Mouse (Mus musculus) gastrocnemius, adult 18-20 months (tissue): Measurements from ENCODE around the gene Stk38. TPM values are rescaled to one million over a fixed set of nuclear protein-coding genes. Genes with fewer than 3 reads are reported as not detected.
A peak's percentile ranks its signal among the peaks of the same experiment; 100 is the strongest.

Source experiments
- DNase-seq: peaks from one replicate; pipeline ENCODE4 v3.0.0; 2021; ENCODE audit warnings: low spot score
- long read RNA-seq, 2 experiments: library from polyadenylated mRNA; stranded (forward); transcript quantifications; one replicate each; pipeline ENCODE4 v2.0.0; 2021
- total RNA-seq, 2 experiments: library from RNA; stranded (reverse); gene quantifications; 2 replicates each; pipeline ENCODE4 v1.2.3; 2021

Gene Stk38
- total RNA-seq = 10 to 100 TPM; 20.2 to 22.4 TPM
- long read RNA-seq, experiment 1, transcript Stk38-202 (14 exons, 3,354 nt) = minor isoform, 5 of 40 reads
- long read RNA-seq, experiment 1, transcript Stk38-201 (14 exons, 3,351 nt) = major isoform, 26 of 40 reads
- long read RNA-seq, experiment 1, partial matches to known transcripts = 0 of 40 reads
- long read RNA-seq, experiment 1, other reads (novel, unspliced or antisense) = 9 of 40 reads
- long read RNA-seq, experiment 2, transcript Stk38-201 (14 exons, 3,351 nt) = major isoform, 20 of 30 reads
- long read RNA-seq, experiment 2, partial matches to known transcripts = 0 of 30 reads
- long read RNA-seq, experiment 2, other reads (novel, unspliced or antisense) = 9 of 30 reads

GRCm38 (mm10) chr17:29007641-29008325, at the start of gene Stk38:
Stk38 (minus strand) TSS chr17:29007995.
- peak; percentile 91 for DNase-seq

- no peak for DNase-seq
Measured at GRCm38 (mm10) chr17:29057361-29057890, 49.6 kb upstream of the Stk38 start.

- DNase-seq = no peak
Measured at GRCm38 (mm10) chr17:29056699-29057151, 48.9 kb upstream of the Stk38 start.

- no peak for DNase-seq
Measured at GRCm38 (mm10) chr17:29056207-29056606, 48.4 kb upstream of the Stk38 start.

- no peak for DNase-seq
Measured at GRCm38 (mm10) chr17:29055586-29055985, 47.8 kb upstream of the Stk38 start.

- no peak for DNase-seq
Measured at GRCm38 (mm10) chr17:29054429-29054828, 46.6 kb upstream of the Stk38 start.

- DNase-seq = peak; percentile 70
Measured at GRCm38 (mm10) chr17:29053841-29054240, 46.0 kb upstream of the Stk38 start.

GRCm38 (mm10) chr17:29053067-29053466, 45.3 kb upstream of the Stk38 start:
- no peak for DNase-seq

GRCm38 (mm10) chr17:29050791-29051190, 43.0 kb upstream of the Stk38 start:
- peak; percentile 77 for DNase-seq

GRCm38 (mm10) chr17:29049923-29050322, 42.1 kb upstream of the Stk38 start:
- no peak for DNase-seq

GRCm38 (mm10) chr17:29049508-29049889, 41.7 kb upstream of the Stk38 start:
- DNase-seq = no peak

GRCm38 (mm10) chr17:29048748-29049507, 41.1 kb upstream of the Stk38 start:
- peak; percentile 84 for DNase-seq

GRCm38 (mm10) chr17:29047697-29048514, 40.1 kb upstream of the Stk38 start:
- no peak for DNase-seq

- DNase-seq = no peak
Measured at GRCm38 (mm10) chr17:29046863-29047262, 39.1 kb upstream of the Stk38 start.

- peak; percentile 25 for DNase-seq
Measured at GRCm38 (mm10) chr17:29045741-29046530, 38.1 kb upstream of the Stk38 start.

- DNase-seq = no peak
Measured at GRCm38 (mm10) chr17:29044925-29045319, 37.1 kb upstream of the Stk38 start.

- no peak for DNase-seq
Measured at GRCm38 (mm10) chr17:29044146-29044924, 36.5 kb upstream of the Stk38 start.

GRCm38 (mm10) chr17:29043583-29043982, 35.8 kb upstream of the Stk38 start:
- no peak for DNase-seq

- no peak for DNase-seq
Measured at GRCm38 (mm10) chr17:29042569-29042968, 34.8 kb upstream of the Stk38 start.
